8 mouse cellular contexts compared by ENCODE assay signal in genomic region chr17:26123267-26123684, GRCm38 (mm10). TPM values are rescaled to one million over a fixed set of nuclear protein-coding genes. Genes with fewer than 3 reads are reported as not detected.
DNase-seq lines count a peak whose midpoint lies in the region; ATAC-seq and TF ChIP-seq lines count a peak whose summit lies in the region.

Gene Mrpl28, plus strand, starts transcription at chr17:26123500.

- peak within 1 kb of the TSS; percentile 94 for H3ac ChIP-seq in C2C12 (ENCODE audit: control insufficient read depth, insufficient read length, low read depth)
- H3ac ChIP-seq in myocyte (ENCODE audit: control insufficient read depth, insufficient read length): peak within 1 kb of the TSS; percentile 61

- no peaks in the 10 kb centered on the region for H3K9me3 ChIP-seq in erythroblast, embryonic 14.5 days (ENCODE audit: control insufficient read depth, low read length)
- no peaks in the 10 kb centered on the region for H3K9me3 ChIP-seq in heart, embryonic 11.5 days (replicated peaks; ENCODE audit: control insufficient read depth, low read length)
- no peaks in the 10 kb centered on the region for H3K9me3 ChIP-seq in kidney, embryonic 16.5 days (ENCODE audit: low read length)

- H3K4me2 ChIP-seq in heart, embryonic 11.5 days: peak within 1 kb of the TSS; percentile 81
- peak within 1 kb of the TSS; percentile 72 for H3K4me2 ChIP-seq in kidney, embryonic 16.5 days (replicated peaks; ENCODE audit: low read depth, low read length)
- H3K4me2 ChIP-seq in myocyte (ENCODE audit: low read depth): peak within 1 kb of the TSS; percentile 99

- under 1% methylated on average over 32 of the region's 32 CpGs for WGBS in heart, embryonic 11.5 days (ENCODE audit: insufficient replicate concordance)
- under 1% methylated on average over 31 of the region's 32 CpGs for WGBS in kidney, embryonic 16.5 days
- under 1% methylated on average over 32 of the region's 32 CpGs for WGBS in liver, adult 2 months

- peak within 1 kb of the TSS; percentile 88 for H3K9ac ChIP-seq in heart, embryonic 11.5 days (ENCODE audit: low read depth, low read length)
- H3K9ac ChIP-seq in kidney, embryonic 16.5 days (replicated peaks; ENCODE audit: low read length): peak within 1 kb of the TSS; percentile 87
- peak within 1 kb of the TSS; percentile 83 for H3K9ac ChIP-seq in liver, adult 2 months (ENCODE audit: low read depth, low read length)

- TF ChIP-seq POLR2A in brain, embryonic 14.5 days (IDR thresholded peaks at IDR 0.05; ENCODE audit: borderline replicate concordance, extremely low read depth, insufficient read depth, insufficient read length, poor library complexity, severe bottlenecking): peak; percentile 94; the same call in 1 of the 2 replicates
- peak; percentile 90 for TF ChIP-seq POLR2A in liver, adult 2 months (IDR thresholded peaks at IDR 0.05; ENCODE audit: extremely low read depth, insufficient read depth, low read length)
- peak; percentile 99 for TF ChIP-seq POLR2A in myocyte (IDR thresholded peaks at IDR 0.05; ENCODE audit: insufficient read length, low read depth)

- no peak for TF ChIP-seq CTCF in C2C12 (IDR thresholded peaks at IDR 0.05; ENCODE audit: control insufficient read depth, insufficient read depth, insufficient read length)
- no peak for TF ChIP-seq CTCF in brain, embryonic 14.5 days (IDR thresholded peaks at IDR 0.05; ENCODE audit: borderline replicate concordance, extremely low read depth, insufficient read depth, insufficient read length)
- TF ChIP-seq CTCF in liver, adult 2 months (IDR thresholded peaks at IDR 0.05; ENCODE audit: low read depth, low read length): no peak

- H3K36me3 ChIP-seq in C2C12 (ENCODE audit: control insufficient read depth, insufficient read depth) (peaks cover 13% of the 10 kb centered on the region), myocyte (ENCODE audit: control insufficient read depth, insufficient read depth) (peaks cover 1% of the 10 kb centered on the region)
- peaks cover 38% of the 10 kb centered on the region for H3K36me3 ChIP-seq in erythroblast, embryonic 14.5 days (ENCODE audit: control insufficient read depth)
- peaks cover 22% of the 10 kb centered on the region for H3K36me3 ChIP-seq in heart, embryonic 11.5 days (ENCODE audit: control insufficient read depth, insufficient read depth, low read length)
- peaks cover 27% of the 10 kb centered on the region for H3K36me3 ChIP-seq in kidney, embryonic 16.5 days (ENCODE audit: insufficient read depth, low read length)
- no peaks in the 10 kb centered on the region for H3K36me3 ChIP-seq in liver, adult 2 months (ENCODE audit: control insufficient read depth, insufficient read depth, low read length)
- H3K36me3 ChIP-seq in splenic B cell, adult 2 months (ENCODE audit: control insufficient read depth, insufficient read depth, low read length, poor library complexity, severe bottlenecking): no peaks in the 10 kb centered on the region

- 0 out of 2 replicates have a peak within 1 kb of the TSS, but pooled peaks have one; percentile 10 for H3K27ac ChIP-seq in heart, embryonic 11.5 days (ENCODE audit: low read depth, low read length)
- peak within 1 kb of the TSS; percentile 35; the same call in 1 of the 2 replicates for H3K27ac ChIP-seq in kidney, embryonic 16.5 days (ENCODE audit: low read length)
- H3K27ac ChIP-seq in liver, adult 2 months (replicated peaks; ENCODE audit: insufficient read depth, low read depth, low read length): peak within 1 kb of the TSS; percentile 24

- peak; percentile 99 for DNase-seq in brain, embryonic 14.5 days (ENCODE audit: low read depth)
- DNase-seq in liver, adult 2 months (ENCODE audit: extremely low read depth, low read depth, low spot score): peak; percentile 89
- peak; percentile 95 for DNase-seq in splenic B cell, adult 2 months (ENCODE audit: low read depth, low spot score)

- H3K4me3 ChIP-seq in C2C12 (ENCODE audit: insufficient read depth, poor library complexity, severe bottlenecking): peak within 1 kb of the TSS; percentile 86
- H3K4me3 ChIP-seq in erythroblast, embryonic 14.5 days (replicated peaks): peak within 1 kb of the TSS; percentile 82
- peak within 1 kb of the TSS; percentile 100 for H3K4me3 ChIP-seq in heart, embryonic 11.5 days (ENCODE audit: low read depth, low read length)
- peak within 1 kb of the TSS; percentile 90 for H3K4me3 ChIP-seq in kidney, embryonic 16.5 days (ENCODE audit: low read length)
- H3K4me3 ChIP-seq in liver, adult 2 months (ENCODE audit: insufficient read depth, low read depth, low read length): peak within 1 kb of the TSS; percentile 86
- peak within 1 kb of the TSS; percentile 89 for H3K4me3 ChIP-seq in myocyte

- peak; percentile 76 for ATAC-seq in heart, embryonic 11.5 days (replicated peaks; ENCODE audit: insufficient number of reproducible peaks, low FRiP score, low TSS enrichment)
- peak; percentile 87 for ATAC-seq in kidney, embryonic 16.5 days (ENCODE audit: low FRiP score, low TSS enrichment)

- peaks cover 22% of the 10 kb centered on the region for H3K79me2 ChIP-seq in C2C12 (ENCODE audit: control insufficient read depth, insufficient read depth)
- H3K79me2 ChIP-seq in liver, adult 2 months (ENCODE audit: control insufficient read depth, insufficient read depth, low read length): peaks cover 5% of the 10 kb centered on the region; the same call in 1 of the 2 replicates
- H3K79me2 ChIP-seq in myocyte (ENCODE audit: control insufficient read depth, insufficient read depth): peaks cover 15% of the 10 kb centered on the region

- H3K27me3 ChIP-seq in C2C12 (ENCODE audit: control insufficient read depth, insufficient read depth, insufficient read length): peaks cover 6% of the 10 kb centered on the region
- no peaks in the 10 kb centered on the region; the same call in 1 of the 2 replicates for H3K27me3 ChIP-seq in erythroblast, embryonic 14.5 days (ENCODE audit: control insufficient read depth)
- H3K27me3 ChIP-seq in heart, embryonic 11.5 days (ENCODE audit: control insufficient read depth, insufficient read depth, low read length): peaks cover 8% of the 10 kb centered on the region
- H3K27me3 ChIP-seq in kidney, embryonic 16.5 days (ENCODE audit: insufficient read depth, low read length): no peaks in the 10 kb centered on the region
- no peaks in the 10 kb centered on the region for H3K27me3 ChIP-seq in liver, adult 2 months (ENCODE audit: control insufficient read depth, insufficient read depth, low read length)
- H3K27me3 ChIP-seq in myocyte (ENCODE audit: control insufficient read depth, insufficient read depth, insufficient read length): peaks cover 14% of the 10 kb centered on the region
- no peaks in the 10 kb centered on the region for H3K27me3 ChIP-seq in splenic B cell, adult 2 months (ENCODE audit: control insufficient read depth, insufficient read depth, low read length, poor library complexity, severe bottlenecking)

- H3K4me1 ChIP-seq in erythroblast, embryonic 14.5 days (ENCODE audit: control insufficient read depth): peaks cover 32% of the 10 kb centered on the region
- peaks cover 8% of the 10 kb centered on the region; the same call in 1 of the 2 replicates for H3K4me1 ChIP-seq in heart, embryonic 11.5 days (ENCODE audit: control insufficient read depth, insufficient read depth, low read length)
- peaks cover 16% of the 10 kb centered on the region for H3K4me1 ChIP-seq in kidney, embryonic 16.5 days (ENCODE audit: insufficient read depth, low read length)
- H3K4me1 ChIP-seq in liver, adult 2 months (ENCODE audit: control insufficient read depth, insufficient read depth, low read length): peaks cover 8% of the 10 kb centered on the region

- H3K79me3 ChIP-seq in C2C12 (ENCODE audit: low read depth): peaks cover 20% of the 10 kb centered on the region

TF ChIP-seq in C2C12, 6 proteins besides CTCF, POLR2A, EP300 and RAD21:
- TF ChIP-seq CEBPB (IDR thresholded peaks at IDR 0.05; ENCODE audit: low read depth): no peak
- TF ChIP-seq MYOD1 (IDR thresholded peaks at IDR 0.05; ENCODE audit: control insufficient read depth, insufficient read length, low read depth): no peak
- no peak for TF ChIP-seq FOSL1 (IDR thresholded peaks at IDR 0.05; ENCODE audit: insufficient read depth, low read length, poor library complexity, severe bottlenecking)
- TF ChIP-seq USF1 (IDR thresholded peaks at IDR 0.05; ENCODE audit: low read depth): no peak
- no peak for TF ChIP-seq MYOG (IDR thresholded peaks at IDR 0.05; ENCODE audit: control insufficient read depth, extremely low read depth, insufficient read length)
- no peak for TF ChIP-seq MAX (IDR thresholded peaks at IDR 0.05)

TF ChIP-seq in myocyte, 11 proteins besides CTCF, POLR2A, EP300 and RAD21:
- no peak for TF ChIP-seq MAX (IDR thresholded peaks at IDR 0.05; ENCODE audit: low read depth)
- TF ChIP-seq CEBPB (IDR thresholded peaks at IDR 0.05; ENCODE audit: insufficient read depth, poor library complexity, severe bottlenecking): no peak
- no peak for TF ChIP-seq USF1 (IDR thresholded peaks at IDR 0.05; ENCODE audit: low read depth)
- no peak for TF ChIP-seq SRF (IDR thresholded peaks at IDR 0.05; ENCODE audit: control insufficient read depth, insufficient read length, low read depth)
- TF ChIP-seq TCF3 (IDR thresholded peaks at IDR 0.05; ENCODE audit: insufficient read length, low read depth): no peak
- TF ChIP-seq REST (IDR thresholded peaks at IDR 0.05; ENCODE audit: insufficient read depth, insufficient read length): no peak
- no peak for TF ChIP-seq MYOG (IDR thresholded peaks at IDR 0.05; ENCODE audit: control insufficient read depth in 1 of 3, insufficient read depth in 1 of 3, insufficient read length in 2 of 3, low read depth in 2 of 3)
- peak; percentile 99 for TF ChIP-seq POLR2AphosphoS2 (IDR thresholded peaks at IDR 0.05; ENCODE audit: insufficient read length, low read depth)
- TF ChIP-seq MYOD1 (IDR thresholded peaks at IDR 0.05; ENCODE audit: control insufficient read depth in 1 of 3, insufficient read length in 2 of 3, low read depth in 2 of 3): peak in 1 of 3 experiments; percentile 23
- TF ChIP-seq TCF12 (IDR thresholded peaks at IDR 0.05; ENCODE audit: insufficient read depth, poor library complexity, severe bottlenecking): no peak
- TF ChIP-seq E2F4 (IDR thresholded peaks at IDR 0.05; ENCODE audit: insufficient read depth): peak; percentile 5

RNA-seq across cellular contexts. Expression of gene Mrpl28, which starts in this region (rescaled TPM):
- polyA plus RNA-seq in C2C12 (2012; fragmentation: generic; extraction: Trizol) (169 TPM), myocyte (2012; fragmentation: generic; extraction: Trizol) (145 TPM)
- polyA plus RNA-seq in brain, embryonic 14.5 days (2012; rRNA removed): 94.9 and 119 TPM in 2 replicates
- 28.4 and 31.6 TPM in 2 replicates for polyA plus RNA-seq in erythroblast, embryonic 14.5 days (2012)
- 241 and 257 TPM in 2 replicates for polyA plus RNA-seq in heart, embryonic 11.5 days (2014; fragmentation: Nextera tagmentation; extraction: Ambion mirVana)
- 216 and 238 TPM in 2 replicates for polyA plus RNA-seq in kidney, embryonic 16.5 days (2015; fragmentation: Nextera tagmentation; extraction: Ambion mirVana)
- total RNA-seq in liver, adult 2 months (2014; rRNA removed): 64.5 and 67.9 TPM in 2 replicates
- polyA plus RNA-seq in liver, adult 2 months (2012; rRNA removed): 80.6 and 87.6 TPM in 2 replicates

Comparison
In these comparisons a context has a peak if more than half of its experiments do, and no peak if none do; other contexts are left out.
1. Peak in every context shown above with its lines: DNase-seq, ATAC-seq, H3K4me3 ChIP-seq and H3K27ac ChIP-seq.